Mouse (Mus musculus) kidney, adult 10 weeks (tissue): ENCODE measurements around the gene Hagh. TPM values are rescaled to one million over a fixed set of nuclear protein-coding genes. Genes with fewer than 3 reads are reported as not detected.

ENCODE experiments used
- polyA plus RNA-seq: library from polyadenylated mRNA; stranded (reverse); fragments of 350-450 nt; fragmentation: Illumina TruSeq; extraction: RNeasy Lipid Tissue Mini Kit (QIAGEN cat#74804); gene quantifications from one replicate; pipeline ENCODE4 v1.2.3, GENCODE M21; 2014; ENCODE audit warnings: low read depth, low replicate concordance

Hagh gene
- 52.5 TPM for polyA plus RNA-seq

GRCm38 (mm10) chr17:24839842-24840241 lies at the start of gene Hagh:
Gene Hagh (plus strand): TSS chr17:24840143.

GRCm38 (mm10) chr17:24803952-24804951 lies 35.7 kb upstream of the Hagh start, which contains the start of gene Meiob:
Gene Meiob (plus strand): TSS chr17:24804289.

GRCm38 (mm10) chr17:24850065-24850772 lies 10.3 kb downstream of the Hagh start, which contains the start of gene Fahd1:
Gene Fahd1 (minus strand): TSS chr17:24850364.

GRCm38 (mm10) chr17:24865776-24866175 lies 25.8 kb downstream of the Hagh start, which contains the start of gene Igfals:
Gene Igfals (plus strand): TSS chr17:24865997.

GRCm38 (mm10) chr17:24886134-24886931 lies 46.4 kb downstream of the Hagh start, which contains the start of the genes Nubp2 and Spsb3:
Gene Nubp2 (minus strand): TSS chr17:24886349.
Gene Spsb3 (plus strand): TSS chr17:24886643.

GRCm38 (mm10) chr17:24894995-24895547 lies 55.1 kb downstream of the Hagh start, which contains the start of the genes Eme2 and Mrps34:
Gene Eme2 (minus strand): TSS chr17:24895087.
Gene Mrps34 (plus strand): TSS chr17:24895116.

GRCm38 (mm10) chr17:24896241-24896992 lies 56.5 kb downstream of the Hagh start, which contains the start of gene Nme3:
Gene Nme3 (plus strand): TSS chr17:24896500.

Other genes starting within 250 kb of the Hagh start
- 11.8 TPM for gene Tsc2, start 207.5 kb upstream of the Hagh start, polyA plus RNA-seq
- 0.28 TPM for gene Nthl1, start 207.5 kb upstream of the Hagh start, polyA plus RNA-seq
- gene Slc9a3r2, start 189.8 kb upstream of the Hagh start, polyA plus RNA-seq: 11.1 TPM
- gene Npw, start 181.7 kb upstream of the Hagh start, polyA plus RNA-seq: not detected
- 1.0 TPM for gene Zfp598, start 170.5 kb upstream of the Hagh start, polyA plus RNA-seq
- gene Syngr3, start 150.2 kb upstream of the Hagh start, polyA plus RNA-seq: 0.32 TPM
- 9.9 TPM for gene Gfer, start 144.0 kb upstream of the Hagh start, polyA plus RNA-seq
- gene Noxo1, start 143.9 kb upstream of the Hagh start, polyA plus RNA-seq: 1.4 TPM
- not detected for gene Tbl3, start 132.5 kb upstream of the Hagh start, polyA plus RNA-seq
- not detected for gene Rnf151, start 122.1 kb upstream of the Hagh start, polyA plus RNA-seq
- gene Rps2, start 122.0 kb upstream of the Hagh start, polyA plus RNA-seq: 425 TPM
- gene Ndufb10, start 115.7 kb upstream of the Hagh start, polyA plus RNA-seq: 205 TPM
- gene Rpl3l, start 112.3 kb upstream of the Hagh start, polyA plus RNA-seq: not detected
- gene Msrb1, start 103.5 kb upstream of the Hagh start, polyA plus RNA-seq: 5.7 TPM
- not detected for gene Hs3st6, start 87.2 kb upstream of the Hagh start, polyA plus RNA-seq
- 0.44 TPM for gene Meiob, start 35.9 kb upstream of the Hagh start, polyA plus RNA-seq
- gene Fahd1, start 10.2 kb downstream of the Hagh start, polyA plus RNA-seq: 332 TPM
- gene Igfals, start 25.9 kb downstream of the Hagh start, polyA plus RNA-seq: 0.77 TPM
- gene Nubp2, start 46.2 kb downstream of the Hagh start, polyA plus RNA-seq: 4.9 TPM
- 0.61 TPM for gene Spsb3, start 46.5 kb downstream of the Hagh start, polyA plus RNA-seq
- 1.6 TPM for gene Eme2, start 54.9 kb downstream of the Hagh start, polyA plus RNA-seq
- gene Mrps34, start 55.0 kb downstream of the Hagh start, polyA plus RNA-seq: 1.1 TPM
- gene Nme3, start 56.4 kb downstream of the Hagh start, polyA plus RNA-seq: 3.3 TPM
- 3.3 TPM for gene Mapk8ip3, start 96.8 kb downstream of the Hagh start, polyA plus RNA-seq
- gene Jpt2, start 120.5 kb downstream of the Hagh start, polyA plus RNA-seq: 80.0 TPM
- 4.7 TPM for gene Cramp1l, start 175.6 kb downstream of the Hagh start, polyA plus RNA-seq
- 7.6 TPM for gene Ift140, start 175.9 kb downstream of the Hagh start, polyA plus RNA-seq
- 16.4 TPM for gene Tmem204, start 243.4 kb downstream of the Hagh start, polyA plus RNA-seq